Mouse (Mus musculus) neural tube, embryonic 14.5 days (tissue): ENCODE measurements around the gene Gm20388. TPM values are rescaled to one million over a fixed set of nuclear protein-coding genes. Genes with fewer than 3 reads are reported as not detected.

Experiments used
- ATAC-seq: fragments of 200-750 bp; cut with Nextera tagmentation; 2 replicates; pipeline ENCODE4 v1.8.0; 2017; ENCODE audit warnings: low read depth, mild to moderate bottlenecking, moderate TSS enrichment, moderate library complexity
- H3K27ac ChIP-seq: fragments of 300-500 bp; sonication (generic); 2 replicates; pipeline ENCODE4 v1.5.1; 2014; ENCODE audit warnings: low read depth, mild to moderate bottlenecking, control low read depth, low read length, moderate library complexity, mixed read lengths
- H3K27me3 ChIP-seq: fragments of 300-500 bp; sonication (generic); 2 replicates; pipeline ENCODE4 v1.6.1; 2014; ENCODE audit warnings: low read length; ENCODE audit not compliant: control insufficient read depth, insufficient read depth
- H3K36me3 ChIP-seq: fragments of 300-500 bp; sonication (generic); 2 replicates; pipeline ENCODE4 v1.6.1; 2014; ENCODE audit warnings: low read length, mixed read lengths; ENCODE audit not compliant: control insufficient read depth, insufficient read depth
- H3K4me1 ChIP-seq: fragments of 300-500 bp; sonication (generic); 2 replicates; pipeline ENCODE4 v1.6.1; 2014; ENCODE audit warnings: low read length; ENCODE audit not compliant: control insufficient read depth, insufficient read depth
- H3K4me2 ChIP-seq: fragments of 300-500 bp; sonication (generic); 2 replicates; pipeline ENCODE4 v1.6.1; 2014; ENCODE audit warnings: mild to moderate bottlenecking, low read depth, low read length, control low read depth
- H3K4me3 ChIP-seq: fragments of 300-500 bp; sonication (generic); 2 replicates; pipeline ENCODE4 v1.5.1; 2014; ENCODE audit warnings: low read depth, low read length, control low read depth, mixed read lengths
- H3K9ac ChIP-seq: fragments of 300-500 bp; sonication (generic); replicated peaks from 2 replicates; pipeline ENCODE4 v1.6.1; 2014; ENCODE audit warnings: low read depth, mild to moderate bottlenecking, control low read depth, low read length, mixed read lengths
- H3K9me3 ChIP-seq: fragments of 300-500 bp; sonication (generic); 2 replicates; pipeline ENCODE4 v1.6.1; 2016; ENCODE audit warnings: low read length; ENCODE audit not compliant: control insufficient read depth
- WGBS: fragments of 180-500 bp; shearing (Covaris S2); extraction: QIAGEN DNeasy Blood & Tissue Kit; methylation state at CpG from one replicate; pipeline ENCODE4 v1.1.7; 2014; 5-methylcytosine and 5-hydroxymethylcytosine counted together
- polyA plus RNA-seq: library from polyadenylated mRNA; unstranded; fragments of >200 nt; fragmentation: Nextera tagmentation; extraction: Ambion mirVana; gene quantifications from 2 replicates; pipeline ENCODE4 v1.2.1, GENCODE M21; 2014

Gene Gm20388
- polyA plus RNA-seq, 1 experiment from 2014 or later = 10.3 TPM

DNA sequence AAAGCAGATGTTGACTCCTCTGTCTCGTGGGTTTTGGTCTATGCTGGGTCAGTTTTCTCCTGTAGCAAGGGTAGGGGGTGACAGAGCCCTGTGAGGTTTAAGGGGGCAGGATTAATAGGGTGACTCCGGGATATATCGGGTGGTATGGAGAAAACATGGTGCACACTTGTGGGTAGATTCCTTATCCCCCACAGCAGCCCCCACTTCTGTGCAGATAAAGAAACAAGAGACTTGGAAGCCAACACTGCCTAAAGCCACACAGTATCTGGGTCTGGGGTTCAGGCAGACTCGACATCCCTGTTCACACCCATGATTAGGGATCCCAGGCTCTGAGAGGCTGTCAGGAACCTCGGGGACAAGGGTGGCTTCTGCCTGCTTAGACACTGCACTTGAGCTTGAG lies 509.6 kb downstream of the Gm20388 start:
- 82% methylated on average over 5 of the region's 5 CpGs for WGBS
- no peak for ATAC-seq
- no peak overlapping the region for H3K4me3 ChIP-seq
- no peak overlapping the region for H3K27ac ChIP-seq
- H3K36me3 ChIP-seq = no peaks in the 10 kb centered on the region
- H3K4me1 ChIP-seq = peaks cover 64% of the 10 kb centered on the region
- no peak overlapping the region for H3K4me2 ChIP-seq
- H3K27me3 ChIP-seq = no peaks in the 10 kb centered on the region
- no peak overlapping the region for H3K9ac ChIP-seq
- H3K9me3 ChIP-seq = no peaks in the 10 kb centered on the region

DNA sequence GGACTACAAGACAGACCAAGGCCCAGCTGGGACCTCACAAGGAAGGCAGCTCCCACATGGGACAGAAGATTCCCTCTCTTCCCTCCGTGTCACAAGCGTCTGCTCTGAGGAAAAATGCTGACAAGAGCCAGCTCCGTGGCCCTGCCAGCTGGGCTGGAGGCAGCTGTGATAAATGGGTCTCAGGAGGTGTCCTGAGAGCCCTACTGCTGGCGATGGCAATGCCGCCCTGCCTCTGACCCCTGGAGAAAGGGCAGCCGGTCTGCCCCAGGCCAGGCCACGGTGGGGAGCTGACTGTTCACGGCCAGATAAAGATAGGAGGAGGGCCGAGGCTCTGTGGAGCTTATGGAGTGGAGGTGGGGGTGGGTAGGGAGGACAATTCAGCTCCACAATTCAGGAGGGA lies 511.0 kb downstream of the Gm20388 start:
- Histone ChIP-seq H3K4me1 (peaks cover 61% of the 10 kb centered on the region), H3K9me3 (no peaks in the 10 kb centered on the region), H3K9ac (0 out of 2 replicates have a peak overlapping the region, but pooled peaks have one; percentile 21), H3K27me3 (no peaks in the 10 kb centered on the region), H3K36me3 (no peaks in the 10 kb centered on the region), H3K27ac (peak overlapping the region; percentile 58), H3K4me2 (no peak overlapping the region), H3K4me3 (no peak overlapping the region)
- WGBS = 7% methylated on average over 9 of the region's 9 CpGs
- ATAC-seq = no peak

DNA sequence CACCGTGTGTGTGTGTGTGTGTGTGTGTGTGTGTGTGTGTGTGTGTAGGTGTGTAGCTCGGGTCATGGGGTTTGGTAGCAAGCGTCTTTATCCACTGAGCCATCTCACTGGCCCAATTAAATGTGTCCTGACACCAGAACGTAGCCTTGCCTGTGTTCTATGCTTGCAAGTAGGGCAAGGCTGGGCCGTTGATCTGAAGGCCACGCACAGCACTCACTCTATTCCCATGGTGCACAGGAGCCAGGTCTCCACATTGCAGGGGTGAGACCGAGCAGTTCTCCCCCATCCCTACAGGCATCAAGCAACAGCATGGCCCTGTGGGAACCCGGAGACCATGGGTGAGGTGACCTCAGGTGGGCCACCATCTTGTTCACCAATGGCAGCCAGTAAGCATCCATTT lies 511.6 kb downstream of the Gm20388 start:
- H3K4me2 ChIP-seq = no peak overlapping the region
- 61% methylated on average over 8 of the region's 8 CpGs for WGBS
- H3K36me3 ChIP-seq = no peaks in the 10 kb centered on the region
- no peaks in the 10 kb centered on the region for H3K9me3 ChIP-seq
- no peak overlapping the region for H3K9ac ChIP-seq
- peaks cover 57% of the 10 kb centered on the region for H3K4me1 ChIP-seq
- H3K4me3 ChIP-seq = no peak overlapping the region
- ATAC-seq = no peak
- H3K27me3 ChIP-seq = no peaks in the 10 kb centered on the region
- no peak overlapping the region; the same call in 1 of the 2 replicates for H3K27ac ChIP-seq

DNA sequence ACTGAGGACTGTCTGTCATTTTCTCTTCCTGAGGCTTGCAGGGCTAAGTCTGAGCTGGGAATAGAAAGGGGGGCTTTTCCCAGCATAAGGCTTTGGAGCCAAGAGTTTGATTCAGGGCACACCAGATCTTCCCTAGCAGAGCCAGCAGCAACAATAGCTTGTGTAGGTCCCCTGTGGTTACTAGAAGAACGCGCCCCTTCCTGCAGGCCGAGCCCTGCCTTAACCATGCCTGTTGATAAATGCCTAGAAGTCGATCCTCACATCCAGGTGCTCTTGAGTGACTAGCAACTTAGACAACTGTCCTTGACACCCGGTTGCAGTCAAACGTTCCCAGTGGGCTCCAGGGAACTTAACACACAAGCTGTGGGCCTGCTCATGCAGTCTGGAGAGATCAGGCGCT lies 512.9 kb downstream of the Gm20388 start:
- no peaks in the 10 kb centered on the region for H3K36me3 ChIP-seq
- no peak overlapping the region for H3K9ac ChIP-seq
- no peak overlapping the region for H3K4me2 ChIP-seq
- H3K9me3 ChIP-seq = no peaks in the 10 kb centered on the region
- H3K27me3 ChIP-seq = no peaks in the 10 kb centered on the region
- WGBS = 41% methylated on average over 7 of the region's 7 CpGs
- peaks cover 60% of the 10 kb centered on the region for H3K4me1 ChIP-seq
- H3K27ac ChIP-seq = no peak overlapping the region
- no peak for ATAC-seq
- no peak overlapping the region for H3K4me3 ChIP-seq

DNA sequence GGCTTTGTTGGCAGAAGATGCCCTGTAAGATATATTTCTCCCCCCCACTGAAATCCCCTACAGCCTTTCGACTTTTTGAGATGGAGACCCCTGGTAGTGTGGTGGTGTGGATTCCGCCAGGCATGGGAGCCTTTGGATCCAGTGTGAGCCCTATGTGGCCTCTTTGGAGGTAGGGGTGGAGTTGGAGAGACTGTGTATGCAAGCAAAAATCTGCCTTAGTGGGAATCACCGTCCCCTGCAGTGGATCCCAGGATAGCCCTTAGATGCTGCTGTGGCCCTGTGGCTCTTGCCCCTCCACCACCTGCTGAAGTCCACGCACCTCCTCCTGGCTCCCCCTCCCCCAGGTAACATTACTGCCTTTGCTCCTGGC lies 514.2 kb downstream of the Gm20388 start:
- peak overlapping the region; percentile 89 for H3K27ac ChIP-seq
- WGBS = 27% methylated on average over 4 of the region's 4 CpGs
- H3K27me3 ChIP-seq = no peaks in the 10 kb centered on the region
- H3K9ac ChIP-seq = no peak overlapping the region
- peaks cover 56% of the 10 kb centered on the region for H3K4me1 ChIP-seq
- H3K9me3 ChIP-seq = no peaks in the 10 kb centered on the region
- no peak; the same call in none of the 2 replicates for ATAC-seq
- no peak overlapping the region; the same call in 1 of the 2 replicates for H3K4me2 ChIP-seq
- H3K36me3 ChIP-seq = no peaks in the 10 kb centered on the region
- H3K4me3 ChIP-seq = no peak overlapping the region

DNA sequence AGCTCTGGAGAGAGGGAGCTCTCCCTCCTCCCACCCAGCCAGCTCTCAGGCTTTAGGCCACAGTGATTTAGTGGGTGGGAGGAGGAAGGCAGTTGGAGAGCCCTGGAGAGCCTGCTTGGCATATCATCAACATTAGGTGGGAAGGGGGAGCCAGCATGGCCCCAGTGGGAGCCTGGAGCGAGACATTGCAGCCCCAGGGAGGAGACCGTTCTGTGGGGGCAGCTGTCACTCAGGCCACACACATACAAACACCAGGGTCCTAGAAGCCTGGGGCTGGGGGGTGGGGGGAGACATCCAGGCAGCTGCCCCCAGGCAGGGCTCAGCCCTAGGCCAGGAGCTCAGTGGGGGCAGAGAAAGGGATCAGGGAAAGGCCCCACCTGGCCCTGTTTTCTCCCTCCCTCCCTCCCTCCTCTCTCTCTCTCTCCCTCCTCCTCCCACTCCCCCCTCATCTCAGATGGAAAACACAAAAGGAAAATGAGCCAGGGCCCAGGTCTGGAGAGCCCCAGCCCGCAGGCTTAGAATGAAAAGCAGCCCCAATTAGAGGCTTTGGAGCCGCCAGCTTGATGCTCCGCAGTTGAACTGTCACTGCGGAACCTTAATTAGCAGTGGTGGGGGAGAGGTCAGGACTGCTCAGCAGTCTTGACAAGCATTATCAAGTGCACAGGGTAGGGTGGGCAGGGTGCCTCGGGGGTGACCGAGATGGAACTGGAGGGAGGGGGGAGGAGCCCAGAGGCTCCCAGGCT lies 514.7 kb downstream of the Gm20388 start:
- H3K27ac ChIP-seq = peak overlapping the region; percentile 89
- H3K9ac ChIP-seq = 0 out of 2 replicates have a peak overlapping the region, but pooled peaks have one; percentile 34
- peak; percentile 64 for ATAC-seq
- no peak overlapping the region for H3K4me3 ChIP-seq
- H3K4me2 ChIP-seq = no peak overlapping the region; the same call in 1 of the 2 replicates
- 7% methylated on average over 8 of the region's 8 CpGs for WGBS
- H3K36me3 ChIP-seq = no peaks in the 10 kb centered on the region
- H3K27me3 ChIP-seq = no peaks in the 10 kb centered on the region
- peaks cover 56% of the 10 kb centered on the region for H3K4me1 ChIP-seq
- H3K9me3 ChIP-seq = no peaks in the 10 kb centered on the region

DNA sequence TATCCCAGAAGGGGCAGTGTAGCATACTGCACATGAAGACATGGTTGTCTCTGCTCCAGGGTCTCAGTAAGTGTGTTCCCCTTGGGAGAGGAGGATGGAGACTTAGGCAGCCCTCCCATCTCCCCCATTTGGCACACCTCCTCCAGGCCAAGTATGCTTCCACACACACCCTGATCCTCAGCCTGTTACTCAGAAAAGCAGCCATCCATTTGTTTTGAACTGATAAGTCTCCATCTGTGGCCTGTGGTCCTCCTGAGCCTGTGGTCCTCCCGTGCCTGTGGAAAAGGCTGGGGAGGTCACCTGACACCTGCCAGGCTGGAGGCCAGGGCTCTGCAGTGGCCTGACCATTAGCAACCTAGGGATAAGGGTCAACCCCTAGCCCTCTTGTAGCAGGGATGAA lies 515.5 kb downstream of the Gm20388 start:
- Histone ChIP-seq H3K4me2 (no peak overlapping the region), H3K9ac (no peak overlapping the region), H3K27me3 (no peaks in the 10 kb centered on the region), H3K4me1 (peaks cover 55% of the 10 kb centered on the region), H3K27ac (peak overlapping the region; percentile 89), H3K36me3 (no peaks in the 10 kb centered on the region), H3K9me3 (no peaks in the 10 kb centered on the region), H3K4me3 (no peak overlapping the region)
- ATAC-seq = no peak
- 53% methylated on average over 1 of the region's 1 CpGs for WGBS

DNA sequence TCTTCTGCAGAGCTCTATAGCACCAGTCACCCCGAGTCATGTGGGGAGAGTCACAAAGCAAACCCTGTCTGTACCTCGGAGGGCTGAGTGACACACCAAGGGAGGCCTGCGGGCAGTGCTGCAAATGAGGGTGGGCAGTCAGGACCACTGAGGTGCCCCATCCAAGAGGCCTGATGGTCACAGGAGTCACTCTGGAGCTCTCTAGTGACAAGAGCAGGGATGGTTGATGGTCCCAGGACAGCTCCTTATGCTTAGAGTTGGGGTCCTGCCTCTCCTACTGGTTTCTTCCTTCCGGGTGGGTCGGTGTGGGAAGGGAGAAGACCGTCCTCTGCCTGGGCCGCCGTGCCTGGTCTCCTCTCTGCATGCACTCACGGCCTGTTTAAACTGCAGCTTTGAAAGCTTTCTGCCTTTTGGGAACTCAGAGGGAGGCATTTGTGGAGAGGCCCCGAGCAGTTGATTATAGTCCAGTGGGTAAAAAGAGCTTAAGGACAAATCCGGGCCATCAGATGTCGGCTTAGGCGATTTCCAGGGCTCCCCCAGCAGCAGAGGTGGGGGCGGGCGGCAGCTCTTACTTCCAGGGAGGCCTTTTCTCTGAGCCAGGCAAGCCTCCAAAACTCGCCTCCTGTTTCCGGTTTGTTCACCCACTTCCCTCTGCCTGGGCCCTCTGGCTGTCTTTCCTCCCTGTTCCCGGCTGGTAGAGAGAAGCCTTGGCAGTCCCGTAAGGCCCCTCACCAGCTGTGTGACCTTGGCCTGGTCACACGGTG lies 516.2 kb downstream of the Gm20388 start:
- H3K27me3 ChIP-seq = no peaks in the 10 kb centered on the region
- no peak overlapping the region for H3K9ac ChIP-seq
- H3K9me3 ChIP-seq = no peaks in the 10 kb centered on the region
- WGBS = 40% methylated on average over 20 of the region's 20 CpGs
- H3K4me3 ChIP-seq = no peak overlapping the region
- ATAC-seq = no peak
- no peak overlapping the region for H3K4me2 ChIP-seq
- H3K27ac ChIP-seq = peak overlapping the region; percentile 57
- H3K36me3 ChIP-seq = no peaks in the 10 kb centered on the region
- H3K4me1 ChIP-seq = peaks cover 48% of the 10 kb centered on the region

DNA sequence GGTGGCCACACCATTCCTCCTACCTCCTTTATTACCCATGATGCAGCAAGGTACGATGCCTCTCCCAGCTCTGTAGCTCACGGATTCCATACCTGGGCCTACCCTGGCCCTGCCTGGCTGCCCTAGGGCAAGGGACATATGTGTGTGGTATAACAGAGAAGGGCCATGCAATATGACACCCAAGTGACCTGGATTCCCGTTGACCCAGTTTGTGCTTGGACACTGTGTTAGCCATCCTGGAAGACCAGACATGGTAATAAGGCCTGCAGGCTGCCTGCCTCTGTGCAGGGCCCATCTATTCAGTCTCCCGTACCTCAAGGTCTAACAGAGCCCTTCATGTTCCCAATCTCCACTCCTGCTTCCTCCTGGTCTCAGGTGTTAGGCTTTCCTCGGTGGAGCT lies 517.9 kb downstream of the Gm20388 start:
- Histone ChIP-seq H3K4me1 (peaks cover 39% of the 10 kb centered on the region), H3K27me3 (no peaks in the 10 kb centered on the region), H3K36me3 (no peaks in the 10 kb centered on the region), H3K4me2 (no peak overlapping the region), H3K27ac (no peak overlapping the region), H3K9me3 (no peaks in the 10 kb centered on the region), H3K4me3 (no peak overlapping the region), H3K9ac (no peak overlapping the region)
- ATAC-seq = no peak
- WGBS = 83% methylated on average over 5 of the region's 5 CpGs
